In genomic region chr5:24202492-24202891, GRCm38 (mm10) we compare ENCODE assay signal across 21 mouse cellular contexts. TPM values are rescaled to one million over a fixed set of nuclear protein-coding genes. Genes with fewer than 3 reads are reported as not detected.
A peak's percentile ranks its signal among the peaks of the same experiment; 100 is the strongest.
DNase-seq lines count a peak whose midpoint lies in the region; ATAC-seq lines count a peak whose summit lies in the region.
"Had no signal": no experiment of that assay in that cellular context is flagged by ENCODE, and none has a peak within 500 bp of the region (broad histone marks: within the 10 kb centered on the region; RNA-seq: fewer than 3 reads in every experiment).

No protein-coding gene starts in this region.

- no peaks in the 10 kb centered on the region for H3K36me3 ChIP-seq in forebrain, embryonic 14.5 days (ENCODE audit: control insufficient read depth, insufficient read depth, low read length)
- H3K36me3 ChIP-seq in forebrain, embryonic 13.5 days (ENCODE audit: poor library complexity, severe bottlenecking), result no peaks in the 10 kb centered on the region
- H3K36me3 ChIP-seq: heart, embryonic 10.5 days; intestine, embryonic 15.5 days; neural tube, embryonic 12.5 days had no signal

- no peak overlapping the region for H3K4me3 ChIP-seq in forebrain, embryonic 14.5 days (ENCODE audit: low read depth, low read length)
- no peak overlapping the region for H3K4me3 ChIP-seq in forebrain, embryonic 13.5 days
- H3K4me3 ChIP-seq: heart, embryonic 10.5 days; intestine, embryonic 15.5 days; left cerebral cortex, adult 2 months; megakaryocyte, embryonic 14.5 days; neural tube, embryonic 12.5 days had no signal

- H3K27me3 ChIP-seq in forebrain, embryonic 14.5 days (replicated peaks; ENCODE audit: control insufficient read depth, insufficient read depth, low read length), result no peaks in the 10 kb centered on the region
- no peaks in the 10 kb centered on the region for H3K27me3 ChIP-seq in forebrain, embryonic 13.5 days
- H3K27me3 ChIP-seq: intestine, embryonic 15.5 days; neural tube, embryonic 12.5 days had no signal

- no peak overlapping the region for H3K27ac ChIP-seq in forebrain, embryonic 14.5 days (ENCODE audit: low read depth, low read length)
- no peak overlapping the region; the same call in 1 of the 2 replicates for H3K27ac ChIP-seq in forebrain, embryonic 13.5 days
- H3K27ac ChIP-seq: heart, embryonic 10.5 days; intestine, embryonic 15.5 days; kidney, postnatal 0 days; left cerebral cortex, adult 2 months; neural tube, embryonic 12.5 days; stomach, postnatal 0 days had no signal

- no peak overlapping the region for H3K4me2 ChIP-seq in forebrain, embryonic 14.5 days (ENCODE audit: low read length)
- no peak overlapping the region for H3K4me2 ChIP-seq in forebrain, embryonic 13.5 days
- H3K4me2 ChIP-seq: intestine, embryonic 15.5 days; liver, embryonic 11.5 days; neural tube, embryonic 12.5 days had no signal

- H3K9ac ChIP-seq in forebrain, embryonic 14.5 days (ENCODE audit: low read length), result no peak overlapping the region
- H3K9ac ChIP-seq in forebrain, embryonic 13.5 days, result no peak overlapping the region
- H3K9ac ChIP-seq: intestine, embryonic 15.5 days; neural tube, embryonic 12.5 days had no signal

- 0 out of 2 replicates have a peak, but pooled peaks have one; percentile 18 for ATAC-seq in forebrain, embryonic 14.5 days
- ATAC-seq in forebrain, embryonic 13.5 days, result no peak
- ATAC-seq: activated CD4-positive, CD25-positive, alpha-beta regulatory T cell, adult 4 months; intestine, embryonic 15.5 days had no signal

- H3K9me3 ChIP-seq in forebrain, embryonic 14.5 days (replicated peaks; ENCODE audit: control insufficient read depth, low read length), result no peaks in the 10 kb centered on the region
- H3K9me3 ChIP-seq in forebrain, embryonic 13.5 days (replicated peaks), result no peaks in the 10 kb centered on the region
- H3K9me3 ChIP-seq: heart, embryonic 10.5 days; intestine, embryonic 15.5 days; megakaryocyte, embryonic 14.5 days; neural tube, embryonic 12.5 days had no signal

- DNase-seq in forebrain, embryonic 14.5 days (ENCODE audit: low spot score), result peak; percentile 33
- DNase-seq in right cerebral cortex, adult 18-20 months, result peak; percentile 10
- no peak for DNase-seq in right cerebral cortex, postnatal 25 days
- DNase-seq in frontal cortex, adult 2 months (ENCODE audit: extremely low spot score in 1 of 2, low spot score in 1 of 2), result peak; percentile 20 to 23
- peak; percentile 33 to 80 for DNase-seq in left cerebral cortex, postnatal 14 days (ENCODE audit: low spot score in 2 of 2)
- no peak for DNase-seq in lung, postnatal 36 days
- DNase-seq in urinary bladder, postnatal 14 days (ENCODE audit: low spot score), result no peak
- DNase-seq: cerebellum, adult 11 months; cerebellum, postnatal 36 days; gastrocnemius, postnatal 25 days; thymus, postnatal 36 days had no signal

- intact Hi-C loops in left cerebral cortex, postnatal 14 days (cut with DNase I), result no loop called here

- 19% methylated on average over 5 of the region's 5 CpGs for WGBS in forebrain, embryonic 14.5 days
- WGBS in forebrain, embryonic 13.5 days, result 16% methylated on average over 5 of the region's 5 CpGs

- H3K4me1 ChIP-seq in forebrain, embryonic 14.5 days (ENCODE audit: control insufficient read depth, insufficient read depth, low read length), result no peaks in the 10 kb centered on the region
- no peaks in the 10 kb centered on the region; the same call in 1 of the 2 replicates for H3K4me1 ChIP-seq in forebrain, embryonic 13.5 days
- H3K4me1 ChIP-seq: heart, embryonic 10.5 days; intestine, embryonic 15.5 days; megakaryocyte, embryonic 14.5 days; neural tube, embryonic 12.5 days had no signal

RNA-seq across cellular contexts. Expression of gene Nupl2, which starts 37.7 kb away (rescaled TPM):
- 13.8 and 15.1 TPM in 2 replicates for polyA plus RNA-seq in forebrain, embryonic 14.5 days (2014; fragmentation: Nextera tagmentation; extraction: Ambion mirVana)
- 15.2 and 17.0 TPM in 2 replicates for polyA plus RNA-seq in forebrain, embryonic 13.5 days (2015; fragmentation: Nextera tagmentation; extraction: Ambion mirVana)
- 10.2 and 10.5 TPM in 2 replicates for polyA plus RNA-seq in frontal cortex, adult 2 months (2012; rRNA removed)
- 10 to 100 TPM in 1 of 2 experiments, 1 to 10 TPM in 1; 9.4 to 10.3 TPM for total RNA-seq in left cerebral cortex, postnatal 14 days (2021)

Comparison
In these comparisons a context has a peak if more than half of its experiments do, and no peak if none do; other contexts are left out.
1. DNase-seq: peak in forebrain, embryonic 14.5 days (single experiment), right cerebral cortex, adult 18-20 months (single experiment), frontal cortex, adult 2 months (2 of 2) and left cerebral cortex, postnatal 14 days (2 of 2); none in right cerebral cortex, postnatal 25 days (single experiment), lung, postnatal 36 days (single experiment) and urinary bladder, postnatal 14 days (single experiment).